Mouse (Mus musculus) heart, embryonic 14.5 days (tissue): ENCODE measurements around the gene Slc24a5. TPM values are rescaled to one million over a fixed set of nuclear protein-coding genes. Genes with fewer than 3 reads are reported as not detected.

ENCODE experiments used
- ATAC-seq: fragments of 200-750 bp; cut with Nextera tagmentation; 2 replicates; pipeline ENCODE4 v1.8.0; 2017; ENCODE audit warnings: low read depth, moderate TSS enrichment; ENCODE audit not compliant: insufficient number of reproducible peaks, insufficient read depth, low FRiP score
- H3K27ac ChIP-seq, 2 experiments: fragments of 200-500 bp in 1 of 2; fragments of 300-500 bp in 1 of 2; sonication (generic) in 1 of 2; replicated peaks in 1 of 2; 2 replicates each; pipeline ENCODE4 v1.5.1; 2012 to 2014; ENCODE audit warnings: low read depth in 2 of 2, low read length in 2 of 2, control low read depth in 1 of 2, mild to moderate bottlenecking in 1 of 2, mixed read lengths in 1 of 2; ENCODE audit not compliant: control insufficient read depth in 1 of 2, insufficient read depth in 1 of 2
- H3K27me3 ChIP-seq: fragments of 300-500 bp; sonication (generic); 2 replicates; pipeline ENCODE4 v1.6.1; 2014; ENCODE audit warnings: mild to moderate bottlenecking, low read length, control low read depth; ENCODE audit not compliant: control insufficient read depth, insufficient read depth
- H3K36me3 ChIP-seq: fragments of 300-500 bp; sonication (generic); 2 replicates; pipeline ENCODE4 v1.6.1; 2014; ENCODE audit warnings: mild to moderate bottlenecking, control low read depth, low read length, mixed read lengths; ENCODE audit not compliant: control insufficient read depth, insufficient read depth
- H3K4me1 ChIP-seq, 2 experiments: fragments of 200-500 bp in 1 of 2; fragments of 300-500 bp in 1 of 2; sonication (generic) in 1 of 2; 2 replicates each; pipeline ENCODE4 v1.6.1; 2012 to 2014; ENCODE audit warnings: low read length in 2 of 2, control low read depth in 1 of 2, mixed read lengths in 1 of 2; ENCODE audit not compliant: control insufficient read depth in 2 of 2, insufficient read depth in 2 of 2
- H3K4me2 ChIP-seq: fragments of 300-500 bp; sonication (generic); 2 replicates; pipeline ENCODE4 v1.6.1; 2014; ENCODE audit warnings: mild to moderate bottlenecking, low read length
- H3K4me3 ChIP-seq, 2 experiments: fragments of 200-500 bp in 1 of 2; fragments of 300-500 bp in 1 of 2; sonication (generic) in 1 of 2; 2 replicates each; pipeline ENCODE4 v1.5.1; 2012 to 2014; ENCODE audit warnings: low read length in 2 of 2, mild to moderate bottlenecking in 2 of 2, control low read depth in 1 of 2, low read depth in 1 of 2, moderate library complexity in 1 of 2; ENCODE audit not compliant: control insufficient read depth in 1 of 2, insufficient read depth in 1 of 2
- H3K9ac ChIP-seq: fragments of 300-500 bp; sonication (generic); 2 replicates; pipeline ENCODE4 v1.6.1; 2014; ENCODE audit warnings: mild to moderate bottlenecking, low read length
- H3K9me3 ChIP-seq: fragments of 300-500 bp; sonication (generic); 2 replicates; pipeline ENCODE4 v1.6.1; 2016; ENCODE audit warnings: low read length, control low read depth; ENCODE audit not compliant: control insufficient read depth
- WGBS: fragments of 180-500 bp; shearing (Covaris S2); extraction: QIAGEN DNeasy Blood & Tissue Kit; methylation state at CpG from one replicate; pipeline ENCODE4 v1.1.7; 2014; 5-methylcytosine and 5-hydroxymethylcytosine counted together
- polyA plus RNA-seq: library from polyadenylated mRNA; unstranded; fragments of >200 nt; fragmentation: Nextera tagmentation; extraction: Ambion mirVana; gene quantifications from 2 replicates; pipeline ENCODE4 v1.2.1, GENCODE M21; 2014

The Slc24a5 gene
- polyA plus RNA-seq, 1 experiment from 2014 or later, result 3.3 TPM

DNA sequence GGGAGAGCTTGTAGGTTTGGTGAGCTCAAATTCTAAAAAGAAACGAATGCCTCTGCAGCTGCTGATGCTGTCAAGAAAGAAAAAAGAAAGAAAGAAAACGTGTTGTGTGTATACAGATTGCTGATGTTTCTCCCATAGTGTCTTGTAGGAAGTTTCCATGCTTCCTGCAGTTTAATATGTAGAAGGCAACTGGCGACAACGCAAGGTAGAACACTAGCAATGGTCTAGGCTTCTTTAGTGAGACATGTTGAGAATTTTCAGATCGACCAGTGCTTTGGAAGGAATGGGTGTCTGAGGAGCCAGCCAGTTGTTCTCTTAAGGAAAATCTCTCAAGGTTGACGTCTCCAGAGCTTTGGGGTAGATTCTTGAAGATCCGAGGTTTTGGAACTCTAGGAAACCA is 68.9 kb downstream of the Slc24a5 start:
- H3K9me3 ChIP-seq, result no peaks in the 10 kb centered on the region
- H3K9ac ChIP-seq, result no peak overlapping the region
- peaks cover 6 to 7% of the 10 kb centered on the region in 2 experiments; a peak in 3 of 4 replicates for H3K4me1 ChIP-seq
- no peak for ATAC-seq
- no peaks in the 10 kb centered on the region for H3K36me3 ChIP-seq
- H3K4me3 ChIP-seq, result peak overlapping the region in 1 of 2 experiments; percentile 35; a peak in 1 of 4 replicates
- 0 out of 2 replicates have a peak, but pooled peaks cover 4% of the 10 kb centered on the region for H3K27me3 ChIP-seq
- 21% methylated on average over 7 of the region's 7 CpGs for whole genome bisulfite sequencing
- no peak overlapping the region for H3K27ac ChIP-seq
- peak overlapping the region; percentile 96 for H3K4me2 ChIP-seq

Other genes starting within 250 kb of the Slc24a5 start
- 65.6 and 66.4 TPM in 2 replicates for gene Myef2, start 55.5 kb downstream of the Slc24a5 start, polyA plus RNA-seq
- gene Ctxn2, start 68.6 kb downstream of the Slc24a5 start, polyA plus RNA-seq, result not detected in 2 replicates
- gene Slc12a1, start 84.4 kb downstream of the Slc24a5 start, polyA plus RNA-seq, result not detected in 2 replicates
- gene Dut, start 179.1 kb downstream of the Slc24a5 start, polyA plus RNA-seq, result 121 and 127 TPM in 2 replicates